Mouse (Mus musculus): Measurements from ENCODE around the gene Ms4a1.
"Not testable (repeated sequence)": the region's sequence is repeated elsewhere in the genome, so short reads cannot be mapped to it uniquely, and the experiment has no call there.

GRCm38 (mm10) chr19:11293616-11294015, 27.6 kb upstream of the Ms4a1 start:
- not testable (repeated sequence) for TF ChIP-seq POLR2A (IDR thresholded peaks at IDR 0.05; ENCODE audit: control insufficient read depth, low read depth, low read length); CTCF (IDR thresholded peaks at IDR 0.05; ENCODE audit: control insufficient read depth, insufficient read depth, insufficient replicate concordance, low read depth, low read length)
